Mouse (Mus musculus) MEL (cell line): ENCODE data around the gene Fbxw2.
A peak's percentile ranks its signal among the peaks of the same experiment; 100 is the strongest.

Experiments used
- TCF12 ChIP-seq: IDR thresholded peaks from 2 replicates; pipeline ENCODE4 v1.6.1; 2014; ENCODE audit warnings: low read depth, mild to moderate bottlenecking, inconsistent platforms, low read length, improper control_type of control experiment, moderate library complexity
- ZMIZ1 ChIP-seq: IDR thresholded peaks from 2 replicates; pipeline ENCODE4 v1.6.1; 2012; ENCODE audit warnings: low read depth, mild to moderate bottlenecking, inconsistent platforms, low read length, improper control_type of control experiment, moderate library complexity

- TF ChIP-seq TCF12, result no peak; the same call in 1 of the 2 replicates
- peak; percentile 85 for TF ChIP-seq ZMIZ1
Measured at GRCm38 (mm10) chr2:34801516-34802482, 24.3 kb downstream of the Fbxw2 start.
